Mouse (Mus musculus) hindbrain, embryonic 16.5 days (tissue): Measurements from ENCODE around the gene Capns2. TPM values are rescaled to one million over a fixed set of nuclear protein-coding genes. Genes with fewer than 3 reads are reported as not detected.

Source experiments
- ATAC-seq: fragments of 200-750 bp; cut with Nextera tagmentation; 2 replicates; pipeline ENCODE4 v1.8.0; 2017; ENCODE audit warnings: moderate TSS enrichment, moderate library complexity
- H3K27ac ChIP-seq: fragments of 300-500 bp; sonication (generic); 2 replicates; pipeline ENCODE4 v1.5.1; 2014; ENCODE audit warnings: low read depth, mild to moderate bottlenecking, control low read depth, low read length, moderate library complexity
- H3K27me3 ChIP-seq: fragments of 300-500 bp; sonication (generic); replicated peaks from 2 replicates; pipeline ENCODE4 v1.6.1; 2014; ENCODE audit warnings: low read length; ENCODE audit not compliant: control insufficient read depth, insufficient read depth
- H3K36me3 ChIP-seq: fragments of 300-500 bp; sonication (generic); 2 replicates; pipeline ENCODE4 v1.6.1; 2014; ENCODE audit warnings: mild to moderate bottlenecking, low read length, moderate library complexity, mixed read lengths; ENCODE audit not compliant: control insufficient read depth, insufficient read depth
- H3K4me1 ChIP-seq: fragments of 300-500 bp; sonication (generic); 2 replicates; pipeline ENCODE4 v1.6.1; 2014; ENCODE audit warnings: low read depth, low read length; ENCODE audit not compliant: control insufficient read depth, insufficient read depth
- H3K4me2 ChIP-seq: fragments of 300-500 bp; sonication (generic); 2 replicates; pipeline ENCODE4 v1.6.1; 2014; ENCODE audit warnings: mild to moderate bottlenecking, low read length, control low read depth, moderate library complexity
- H3K4me3 ChIP-seq: fragments of 300-500 bp; sonication (generic); 2 replicates; pipeline ENCODE4 v1.5.1; 2014; ENCODE audit warnings: mild to moderate bottlenecking, low read length, control low read depth, moderate library complexity
- H3K9ac ChIP-seq: fragments of 300-500 bp; sonication (generic); 2 replicates; pipeline ENCODE4 v1.6.1; 2014; ENCODE audit warnings: low read depth, mild to moderate bottlenecking, control low read depth, low read length, moderate library complexity
- H3K9me3 ChIP-seq: fragments of 300-500 bp; sonication (generic); 2 replicates; pipeline ENCODE4 v1.6.1; 2014; ENCODE audit warnings: mild to moderate bottlenecking, low read length, moderate library complexity; ENCODE audit not compliant: control insufficient read depth
- WGBS: fragments of 180-500 bp; shearing (Covaris S2); extraction: QIAGEN DNeasy Blood & Tissue Kit; methylation state at CpG from one replicate; pipeline ENCODE4 v1.1.7; 2014; 5-methylcytosine and 5-hydroxymethylcytosine counted together
- polyA plus RNA-seq: library from polyadenylated mRNA; unstranded; fragments of >200 nt; fragmentation: Nextera tagmentation; extraction: Ambion mirVana; gene quantifications from 2 replicates; pipeline ENCODE4 v1.2.1, GENCODE M21; 2015

Gene Capns2
- polyA plus RNA-seq, 1 experiment from 2014 or later = 0.46 TPM

- no peak overlapping the region for H3K27ac ChIP-seq
- H3K4me1 ChIP-seq = no peaks in the 10 kb centered on the region
Measured at GRCm38 (mm10) chr8:92897794-92898193, 3.4 kb upstream of the Capns2 start.

GRCm38 (mm10) chr8:92899590-92899989, 1.6 kb upstream of the Capns2 start:
- Histone ChIP-seq H3K4me1 (peaks cover 6% of the 10 kb centered on the region; the same call in 1 of the 2 replicates), H3K27me3 (no peaks in the 10 kb centered on the region), H3K36me3 (no peaks in the 10 kb centered on the region; the same call in 1 of the 2 replicates), H3K4me2 (no peak overlapping the region), H3K9me3 (no peaks in the 10 kb centered on the region), H3K27ac (no peak overlapping the region), H3K9ac (no peak overlapping the region), H3K4me3 (no peak overlapping the region)
- peak; percentile 60; the same call in 1 of the 2 replicates for ATAC-seq
- 70% methylated on average over 9 of the region's 9 CpGs for WGBS

More at GRCm38 (mm10) chr8:92897794-92898193, 3.4 kb upstream of the Capns2 start:
- ATAC-seq = no peak
- Histone ChIP-seq H3K27me3 (no peaks in the 10 kb centered on the region), H3K36me3 (no peaks in the 10 kb centered on the region; the same call in 1 of the 2 replicates), H3K9ac (no peak overlapping the region), H3K4me3 (no peak overlapping the region), H3K4me2 (no peak overlapping the region), H3K9me3 (no peaks in the 10 kb centered on the region)
- WGBS = 81% methylated on average over 4 of the region's 4 CpGs

- Histone ChIP-seq H3K9me3 (no peaks in the 10 kb centered on the region), H3K4me3 (no peak overlapping the region), H3K4me2 (no peak overlapping the region), H3K27ac (no peak overlapping the region), H3K36me3 (no peaks in the 10 kb centered on the region; the same call in 1 of the 2 replicates), H3K27me3 (no peaks in the 10 kb centered on the region), H3K9ac (no peak overlapping the region), H3K4me1 (peaks cover 6% of the 10 kb centered on the region; the same call in 1 of the 2 replicates)
- no peak for ATAC-seq
- WGBS = 53% methylated on average over 2 of the region's 2 CpGs
Measured at GRCm38 (mm10) chr8:92902981-92903380, 1.8 kb downstream of the Capns2 start.

GRCm38 (mm10) chr8:92903488-92904135, 2.4 kb downstream of the Capns2 start:
- Histone ChIP-seq H3K36me3 (no peaks in the 10 kb centered on the region; the same call in 1 of the 2 replicates), H3K27me3 (no peaks in the 10 kb centered on the region), H3K27ac (no peak overlapping the region), H3K4me3 (no peak overlapping the region), H3K9ac (no peak overlapping the region), H3K4me2 (no peak overlapping the region), H3K4me1 (peaks cover 6% of the 10 kb centered on the region; the same call in 1 of the 2 replicates), H3K9me3 (no peaks in the 10 kb centered on the region)
- no peak for ATAC-seq
- 67% methylated on average over 11 of the region's 11 CpGs for WGBS

GRCm38 (mm10) chr8:92906553-92906952, 5.3 kb downstream of the Capns2 start:
- WGBS = 95% methylated on average over 9 of the region's 9 CpGs
- Histone ChIP-seq H3K27me3 (no peaks in the 10 kb centered on the region), H3K9ac (no peak overlapping the region), H3K4me3 (no peak overlapping the region), H3K4me1 (peaks cover 6% of the 10 kb centered on the region; the same call in 1 of the 2 replicates), H3K27ac (no peak overlapping the region), H3K9me3 (no peaks in the 10 kb centered on the region), H3K36me3 (no peaks in the 10 kb centered on the region; the same call in 1 of the 2 replicates), H3K4me2 (no peak overlapping the region)
- ATAC-seq = no peak

GRCm38 (mm10) chr8:92908448-92908847, 7.2 kb downstream of the Capns2 start:
- Histone ChIP-seq H3K4me2 (no peak overlapping the region), H3K27ac (no peak overlapping the region), H3K4me3 (no peak overlapping the region), H3K4me1 (peaks cover 2% of the 10 kb centered on the region; the same call in 1 of the 2 replicates), H3K36me3 (no peaks in the 10 kb centered on the region), H3K9ac (no peak overlapping the region), H3K9me3 (no peaks in the 10 kb centered on the region), H3K27me3 (no peaks in the 10 kb centered on the region)
- no peak for ATAC-seq
- 94% methylated on average over 2 of the region's 2 CpGs for WGBS

- no peaks in the 10 kb centered on the region for H3K4me1 ChIP-seq
- 92% methylated on average over 3 of the region's 3 CpGs for WGBS
- H3K9ac ChIP-seq = no peak overlapping the region
- no peak overlapping the region for H3K4me3 ChIP-seq
- no peak overlapping the region for H3K4me2 ChIP-seq
- no peak overlapping the region for H3K27ac ChIP-seq
- no peaks in the 10 kb centered on the region for H3K9me3 ChIP-seq
- H3K36me3 ChIP-seq = no peaks in the 10 kb centered on the region
- H3K27me3 ChIP-seq = no peaks in the 10 kb centered on the region
- no peak for ATAC-seq
Measured at GRCm38 (mm10) chr8:92911477-92911876, 10.3 kb downstream of the Capns2 start.

- Histone ChIP-seq H3K4me1 (no peaks in the 10 kb centered on the region), H3K27ac (no peak overlapping the region), H3K9ac (no peak overlapping the region), H3K9me3 (no peaks in the 10 kb centered on the region), H3K4me2 (no peak overlapping the region), H3K36me3 (no peaks in the 10 kb centered on the region), H3K27me3 (no peaks in the 10 kb centered on the region), H3K4me3 (no peak overlapping the region)
- ATAC-seq = no peak
- WGBS = 86% methylated on average over 7 of the region's 7 CpGs
Measured at GRCm38 (mm10) chr8:92913396-92913795, 12.2 kb downstream of the Capns2 start.

- no peaks in the 10 kb centered on the region for H3K36me3 ChIP-seq
- no peak overlapping the region for H3K9ac ChIP-seq
- no peaks in the 10 kb centered on the region for H3K4me1 ChIP-seq
- 82% methylated on average over 3 of the region's 3 CpGs for WGBS
- no peaks in the 10 kb centered on the region for H3K9me3 ChIP-seq
- H3K4me2 ChIP-seq = no peak overlapping the region
- ATAC-seq = no peak
- H3K4me3 ChIP-seq = no peak overlapping the region
- no peak overlapping the region for H3K27ac ChIP-seq
- no peaks in the 10 kb centered on the region for H3K27me3 ChIP-seq
Measured at GRCm38 (mm10) chr8:92916082-92916481, 14.9 kb downstream of the Capns2 start.
